Mouse (Mus musculus) lung, adult 2 months (tissue): ENCODE data around the gene Pnma3.
"Not testable (repeated sequence)": the region's sequence is repeated elsewhere in the genome, so short reads cannot be mapped to it uniquely, and the experiment has no call there.

Source experiments
- CTCF ChIP-seq: fragments of 200-500 bp; IDR thresholded peaks from 2 replicates; pipeline ENCODE4 v1.5.1; 2011; ENCODE audit warnings: mild to moderate bottlenecking, low read length, control low read depth; ENCODE audit not compliant: insufficient read depth
- POLR2A ChIP-seq: fragments of 200-500 bp; IDR thresholded peaks from 2 replicates; pipeline ENCODE4 v1.6.1; 2011; ENCODE audit warnings: low read depth, mild to moderate bottlenecking, control low read depth, low read length, borderline replicate concordance; ENCODE audit errors: extremely low read depth

DNA sequence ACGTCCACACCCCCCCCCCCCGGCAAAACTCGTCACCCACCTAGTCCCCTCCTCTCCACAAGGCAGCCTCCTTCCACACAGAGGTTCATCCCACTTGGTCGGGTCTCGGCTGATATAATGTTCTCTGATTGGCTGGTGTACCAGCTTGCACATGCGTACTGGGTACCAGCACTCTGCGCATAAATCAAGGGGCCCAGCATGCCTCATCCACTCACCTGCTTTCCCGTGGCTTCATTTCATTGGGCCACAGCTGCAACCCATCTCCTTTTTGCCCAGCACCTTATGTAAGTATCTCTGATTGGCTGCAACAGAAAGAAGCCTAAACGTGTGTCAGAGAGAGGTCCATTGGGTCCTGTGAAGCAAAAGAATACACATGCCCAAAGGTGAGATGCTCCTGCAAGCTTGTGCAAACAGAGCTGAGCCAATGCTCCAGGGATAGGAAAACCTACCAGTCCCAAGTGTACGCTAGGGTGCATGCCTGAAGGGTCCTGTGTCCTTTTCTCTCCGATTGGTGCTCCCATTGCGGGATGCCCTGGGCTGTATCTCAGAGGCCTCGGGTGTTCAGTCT is 32.4 kb downstream of the Pnma3 start, which contains the start of gene Xlr3a:
- TF ChIP-seq CTCF, POLR2A: not testable (repeated sequence)
